Mouse (Mus musculus) testis, adult 2 months (tissue): Measurements from ENCODE around the gene Agpat2.

ENCODE experiments used
- CTCF ChIP-seq: fragments of 200-500 bp; IDR thresholded peaks from 2 replicates; pipeline ENCODE4 v1.5.1; 2012; ENCODE audit warnings: low read depth, mild to moderate bottlenecking, inconsistent platforms, low read length, moderate library complexity; ENCODE audit not compliant: control insufficient read depth, insufficient read depth, insufficient replicate concordance
- POLR2A ChIP-seq: fragments of 200-500 bp; IDR thresholded peaks from 2 replicates; pipeline ENCODE4 v1.6.1; 2012; ENCODE audit warnings: low read depth, mild to moderate bottlenecking, inconsistent platforms, low read length, moderate library complexity; ENCODE audit not compliant: control insufficient read depth

GRCm38 (mm10) chr2:26552066-26552465 lies 52.2 kb downstream of the Agpat2 start:
- TF ChIP-seq CTCF (no peak), POLR2A (no peak)
